Mouse (Mus musculus) testis, adult 2 months (tissue): ENCODE data around the gene Exoc4. TPM values are rescaled to one million over a fixed set of nuclear protein-coding genes. Genes with fewer than 3 reads are reported as not detected.
A peak's percentile ranks its signal among the peaks of the same experiment; 100 is the strongest.

Source experiments
- H3K27ac ChIP-seq: fragments of 200-500 bp; 2 replicates; pipeline ENCODE4 v1.5.1; 2012; ENCODE audit warnings: low read depth, low read length; ENCODE audit not compliant: control insufficient read depth, insufficient read depth
- H3K27me3 ChIP-seq: fragments of 200-500 bp; 2 replicates; pipeline ENCODE4 v1.6.1; 2012; ENCODE audit warnings: mild to moderate bottlenecking, low read length, moderate library complexity; ENCODE audit not compliant: control insufficient read depth, insufficient read depth
- H3K36me3 ChIP-seq: fragments of 200-500 bp; 2 replicates; pipeline ENCODE4 v1.6.1; 2012; ENCODE audit warnings: mild to moderate bottlenecking, low read length; ENCODE audit not compliant: control insufficient read depth, insufficient read depth
- H3K4me1 ChIP-seq: fragments of 200-500 bp; 2 replicates; pipeline ENCODE4 v1.6.1; 2012; ENCODE audit warnings: low read length; ENCODE audit not compliant: control insufficient read depth, insufficient read depth
- H3K4me3 ChIP-seq: fragments of 200-500 bp; 2 replicates; pipeline ENCODE4 v1.5.1; 2012; ENCODE audit warnings: low read depth, mild to moderate bottlenecking, low read length, moderate library complexity, mixed read lengths; ENCODE audit not compliant: control insufficient read depth
- CTCF ChIP-seq: fragments of 200-500 bp; IDR thresholded peaks from 2 replicates; pipeline ENCODE4 v1.5.1; 2012; ENCODE audit warnings: low read depth, mild to moderate bottlenecking, inconsistent platforms, low read length, moderate library complexity; ENCODE audit not compliant: control insufficient read depth, insufficient read depth, insufficient replicate concordance
- POLR2A ChIP-seq: fragments of 200-500 bp; IDR thresholded peaks from 2 replicates; pipeline ENCODE4 v1.6.1; 2012; ENCODE audit warnings: low read depth, mild to moderate bottlenecking, inconsistent platforms, low read length, moderate library complexity; ENCODE audit not compliant: control insufficient read depth
- polyA plus RNA-seq: library from polyadenylated mRNA; depleted of rRNA; stranded (reverse); fragments of >200 nt; gene quantifications from 2 replicates; pipeline ENCODE4 v1.2.3, GENCODE M21; 2012

Exoc4 gene
- polyA plus RNA-seq, 1 experiment, result 3.3 TPM

GRCm38 (mm10) chr6:33620701-33621100 lies 371.8 kb downstream of the Exoc4 start:
- no peaks in the 10 kb centered on the region for H3K36me3 ChIP-seq
- H3K4me3 ChIP-seq, result no peak overlapping the region
- no peak overlapping the region for H3K27ac ChIP-seq
- H3K4me1 ChIP-seq, result no peaks in the 10 kb centered on the region
- no peaks in the 10 kb centered on the region for H3K27me3 ChIP-seq
- no peak for TF ChIP-seq POLR2A
- no peak for TF ChIP-seq CTCF

GRCm38 (mm10) chr6:33625931-33626330 lies 377.0 kb downstream of the Exoc4 start:
- H3K36me3 ChIP-seq, result no peaks in the 10 kb centered on the region

GRCm38 (mm10) chr6:33631133-33631532 lies 382.2 kb downstream of the Exoc4 start:
- no peak for TF ChIP-seq POLR2A
- TF ChIP-seq CTCF, result no peak
- Histone ChIP-seq H3K27me3 (no peaks in the 10 kb centered on the region), H3K27ac (no peak overlapping the region), H3K4me1 (no peaks in the 10 kb centered on the region), H3K4me3 (no peak overlapping the region), H3K36me3 (no peaks in the 10 kb centered on the region)

More at GRCm38 (mm10) chr6:33625931-33626330, 377.0 kb downstream of the Exoc4 start:
- TF ChIP-seq CTCF (no peak), POLR2A (no peak)
- Histone ChIP-seq H3K4me1 (no peaks in the 10 kb centered on the region), H3K27me3 (no peaks in the 10 kb centered on the region), H3K4me3 (no peak overlapping the region), H3K27ac (no peak overlapping the region)

DNA sequence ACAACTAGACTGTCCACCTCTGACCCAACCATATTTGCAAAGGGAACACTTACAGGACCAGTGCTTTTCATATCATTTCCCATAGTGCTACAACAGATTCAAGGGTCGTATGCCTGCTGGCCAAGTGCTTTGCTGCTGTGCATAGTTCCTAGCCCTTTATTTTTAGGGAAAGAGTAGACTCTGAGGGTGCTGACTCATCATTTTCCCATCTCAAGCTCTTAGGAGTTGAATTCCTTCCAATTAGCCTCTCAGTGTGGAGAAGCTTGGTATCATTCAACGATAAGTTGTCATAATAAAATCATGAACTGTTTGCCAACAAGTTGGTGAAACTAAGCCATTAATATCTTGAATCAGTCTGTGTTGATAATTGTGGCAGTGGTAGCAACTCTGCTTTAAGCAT lies 388.3 kb downstream of the Exoc4 start:
- Histone ChIP-seq H3K36me3 (no peaks in the 10 kb centered on the region), H3K27me3 (no peaks in the 10 kb centered on the region), H3K27ac (no peak overlapping the region), H3K4me3 (no peak overlapping the region), H3K4me1 (no peaks in the 10 kb centered on the region)
- no peak for TF ChIP-seq CTCF
- TF ChIP-seq POLR2A, result no peak

DNA sequence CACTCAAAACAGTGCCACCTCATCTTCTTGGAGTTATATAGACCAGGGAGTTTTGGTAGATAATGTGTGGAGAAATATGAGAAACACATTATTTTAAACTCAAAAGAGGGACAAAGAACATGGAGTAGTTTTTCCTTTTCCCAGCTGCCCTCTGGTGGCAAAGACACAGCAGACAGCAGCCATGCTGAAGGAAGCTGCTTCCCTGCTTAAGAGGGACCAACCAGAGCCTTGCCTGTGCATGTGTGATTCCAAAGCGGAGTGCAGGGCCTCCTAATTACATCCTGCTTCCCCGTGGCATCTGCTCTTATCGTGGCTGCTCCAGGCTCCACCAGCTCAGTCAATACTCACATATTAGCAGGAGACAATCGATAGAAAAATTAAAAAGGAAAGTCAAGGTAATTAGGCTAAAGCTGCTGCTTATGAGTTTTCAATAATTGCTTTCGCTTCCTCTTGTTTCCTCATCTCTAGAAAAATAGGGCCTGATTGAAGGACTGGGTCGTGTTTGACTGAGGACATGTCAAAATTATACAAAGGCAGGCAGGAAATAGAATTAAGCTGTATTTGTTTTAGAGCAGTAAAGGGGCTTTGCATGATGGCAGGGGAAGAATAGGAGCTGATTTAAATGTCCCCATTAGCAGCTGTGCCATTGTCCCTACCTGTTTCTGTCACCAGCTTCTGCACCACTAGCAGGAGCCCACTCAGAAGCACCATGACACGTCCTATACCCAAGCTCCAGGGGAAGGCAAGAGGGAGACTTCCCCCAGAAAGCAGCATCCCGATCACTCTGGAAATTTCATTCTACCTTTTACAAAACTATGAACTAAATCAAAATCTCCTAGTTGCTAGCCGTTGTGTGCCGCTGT lies 433.1 kb downstream of the Exoc4 start:
- no peak overlapping the region for H3K4me3 ChIP-seq
- H3K27ac ChIP-seq, result no peak overlapping the region
- H3K27me3 ChIP-seq, result no peaks in the 10 kb centered on the region
- no peaks in the 10 kb centered on the region for H3K36me3 ChIP-seq
- peak; percentile 17; the same call in 1 of the 2 replicates for TF ChIP-seq CTCF
- TF ChIP-seq POLR2A, result no peak
- no peaks in the 10 kb centered on the region for H3K4me1 ChIP-seq

DNA sequence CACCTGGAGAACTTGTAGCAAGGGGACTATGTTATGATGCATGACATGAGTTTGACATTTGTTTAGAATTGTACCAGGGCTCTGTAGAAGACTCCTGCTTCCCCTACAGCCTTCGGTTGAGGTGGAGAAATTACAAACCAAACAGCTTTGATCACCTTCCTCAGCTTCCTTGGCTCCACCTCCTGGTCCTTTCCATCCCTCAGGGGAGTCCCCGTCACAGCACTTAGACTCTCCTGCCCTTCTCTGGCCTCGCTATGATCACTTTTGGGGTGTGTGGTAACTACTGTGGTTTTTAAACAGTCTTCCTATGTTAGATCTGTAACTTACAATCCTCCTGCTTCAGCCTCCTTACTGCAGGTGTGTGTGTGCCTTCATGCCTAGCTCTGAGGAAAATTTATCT lies 434.6 kb downstream of the Exoc4 start:
- no peaks in the 10 kb centered on the region for H3K27me3 ChIP-seq
- H3K4me1 ChIP-seq, result no peaks in the 10 kb centered on the region
- no peak overlapping the region for H3K27ac ChIP-seq
- H3K4me3 ChIP-seq, result no peak overlapping the region
- no peaks in the 10 kb centered on the region for H3K36me3 ChIP-seq
- no peak for TF ChIP-seq CTCF
- TF ChIP-seq POLR2A, result no peak

- no peak for TF ChIP-seq POLR2A
- no peak for TF ChIP-seq CTCF
- Histone ChIP-seq H3K27me3 (no peaks in the 10 kb centered on the region), H3K4me3 (no peak overlapping the region), H3K27ac (no peak overlapping the region), H3K4me1 (no peaks in the 10 kb centered on the region), H3K36me3 (no peaks in the 10 kb centered on the region)
Measured at GRCm38 (mm10) chr6:33685321-33685720, 436.4 kb downstream of the Exoc4 start.

DNA sequence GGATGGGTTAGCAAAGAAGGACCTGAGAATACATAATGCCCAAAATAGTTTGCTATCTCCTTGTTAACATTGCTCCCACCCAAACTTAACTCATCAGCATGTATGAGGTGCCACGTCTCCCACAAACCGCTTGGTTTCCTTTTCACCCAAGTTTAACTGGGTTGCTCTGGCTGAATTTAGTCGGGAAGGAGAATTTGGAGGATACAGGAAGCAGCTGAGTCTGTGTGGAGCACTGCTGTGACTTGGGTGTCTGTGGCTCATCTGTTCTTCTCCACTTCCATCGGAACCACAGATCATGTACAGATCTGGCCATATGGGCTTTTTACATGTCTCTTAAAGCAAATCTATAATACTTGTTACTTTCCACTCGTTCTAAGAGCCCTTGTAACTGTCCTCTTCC lies 441.7 kb downstream of the Exoc4 start:
- Histone ChIP-seq H3K27me3 (no peaks in the 10 kb centered on the region), H3K4me3 (no peak overlapping the region)

More for the DNA sequence above, 441.7 kb downstream of the Exoc4 start:
- no peak for TF ChIP-seq POLR2A
- TF ChIP-seq CTCF, result no peak
- Histone ChIP-seq H3K36me3 (no peaks in the 10 kb centered on the region), H3K27ac (no peak overlapping the region), H3K4me1 (no peaks in the 10 kb centered on the region)
